Mouse (Mus musculus) splenic B cell, adult 2 months (primary cell): Measurements from ENCODE around the gene Tmem45a.

Experiments used
- DNase-seq: peaks from one replicate; pipeline ENCODE4 v3.0.0-alpha.2; 2011; ENCODE audit warnings: low read depth, low spot score
- H3K27me3 ChIP-seq: 2 replicates; pipeline ENCODE4 v1.6.1; 2012; ENCODE audit warnings: mild to moderate bottlenecking, low read length, moderate library complexity, mixed read lengths; ENCODE audit not compliant: control insufficient read depth, poor library complexity, insufficient read depth, severe bottlenecking
- H3K36me3 ChIP-seq: 2 replicates; pipeline ENCODE4 v1.6.1; 2012; ENCODE audit warnings: mild to moderate bottlenecking, low read length, moderate library complexity, mixed read lengths; ENCODE audit not compliant: control insufficient read depth, poor library complexity, insufficient read depth, severe bottlenecking

Gene Tmem45a

DNA sequence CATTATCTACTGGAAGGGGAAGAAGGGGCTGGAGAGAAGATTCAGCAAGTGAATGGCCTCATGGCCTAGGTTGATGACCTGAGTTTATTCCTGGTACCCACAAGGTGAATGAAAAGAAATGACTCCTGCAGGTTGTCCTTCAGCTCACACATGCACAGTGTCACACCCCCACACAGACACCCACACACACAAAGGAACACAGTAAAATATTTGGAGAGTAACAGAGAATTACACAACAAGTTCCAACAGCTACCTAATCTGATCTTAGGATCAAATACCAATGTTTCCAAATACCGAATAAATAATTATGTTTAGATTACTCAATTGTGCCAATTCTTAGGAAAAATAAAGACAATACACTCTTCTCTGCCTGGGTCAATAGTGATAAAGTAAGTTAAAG lies 52.7 kb downstream of the Tmem45a start:
- no peak for DNase-seq
- Histone ChIP-seq H3K36me3 (no peaks in the 10 kb centered on the region), H3K27me3 (no peaks in the 10 kb centered on the region)

DNA sequence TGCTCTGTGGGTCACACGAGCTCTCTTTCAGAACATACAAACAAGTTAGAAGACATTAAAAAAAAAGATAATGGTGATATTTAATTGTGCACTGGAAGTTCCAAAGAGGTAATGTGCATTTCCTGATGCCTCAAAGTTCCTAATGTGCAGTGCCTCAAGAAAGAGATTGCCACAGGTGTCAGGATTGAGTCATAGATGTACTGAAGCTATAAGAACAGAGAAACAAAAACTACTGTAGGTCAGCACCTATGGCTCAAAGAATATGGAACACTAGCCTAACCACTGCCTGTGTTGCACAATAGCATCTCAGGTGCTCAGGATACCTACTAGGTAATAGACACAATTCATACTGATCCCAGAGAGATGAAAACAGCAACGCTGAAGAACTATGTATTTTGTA lies 54.0 kb downstream of the Tmem45a start:
- no peaks in the 10 kb centered on the region for H3K27me3 ChIP-seq
- DNase-seq, result no peak
- no peaks in the 10 kb centered on the region for H3K36me3 ChIP-seq

DNA sequence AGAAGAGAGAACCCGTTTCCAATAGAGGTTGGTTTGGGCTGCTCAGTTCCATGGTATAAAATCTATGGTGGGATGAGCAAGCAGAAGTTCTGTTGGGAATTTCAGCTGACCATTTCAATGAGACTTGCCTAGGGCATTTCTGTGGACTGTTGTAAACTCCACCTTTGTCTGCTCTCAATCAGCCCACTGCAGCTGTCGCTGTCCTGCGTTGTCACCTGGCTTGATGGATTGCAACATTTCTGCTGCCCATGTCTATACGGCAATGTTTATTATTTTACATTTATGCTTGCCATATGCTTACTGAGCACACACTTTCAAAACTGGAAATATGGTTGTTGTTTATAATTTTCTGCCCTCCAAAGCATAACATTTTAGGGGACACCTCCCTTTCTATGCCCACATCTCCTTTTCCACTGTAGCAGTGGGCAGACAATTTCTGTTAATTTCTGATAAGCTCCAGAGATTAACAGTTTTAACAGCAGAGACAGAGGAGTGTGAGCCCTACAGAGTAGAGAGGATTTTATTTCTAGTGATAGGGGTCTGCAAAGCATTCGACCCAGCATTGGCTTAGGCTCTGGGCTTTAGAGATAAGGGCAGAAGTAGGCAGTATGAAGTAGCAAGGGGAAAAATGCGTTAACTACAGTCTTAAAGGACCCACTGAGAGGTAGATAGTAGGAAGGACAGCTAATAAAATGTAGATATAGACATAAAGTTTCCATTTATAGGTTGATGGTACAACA lies 84.4 kb downstream of the Tmem45a start:
- Histone ChIP-seq H3K27me3 (no peaks in the 10 kb centered on the region), H3K36me3 (no peaks in the 10 kb centered on the region)
- no peak for DNase-seq

DNA sequence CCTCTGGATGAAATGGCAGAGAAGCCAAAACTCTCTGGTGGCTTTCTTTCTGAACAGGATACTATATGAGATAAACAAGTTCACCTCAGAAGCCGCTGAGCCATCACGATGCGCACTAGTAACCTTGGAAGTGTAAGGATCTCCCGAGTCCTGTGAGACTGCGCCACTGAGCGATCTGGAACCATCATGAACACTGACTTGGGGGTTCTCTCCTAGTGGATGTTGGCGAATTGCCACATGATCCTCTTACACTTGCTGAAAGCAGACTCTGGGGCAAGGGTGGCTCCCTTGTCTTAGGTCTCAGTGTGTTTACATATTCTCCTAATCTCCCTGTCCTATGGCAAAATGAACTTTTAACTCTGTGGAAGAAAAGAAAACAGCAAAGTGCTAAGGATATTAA lies 85.0 kb downstream of the Tmem45a start:
- H3K27me3 ChIP-seq, result no peaks in the 10 kb centered on the region
- DNase-seq, result no peak
- no peaks in the 10 kb centered on the region for H3K36me3 ChIP-seq

DNA sequence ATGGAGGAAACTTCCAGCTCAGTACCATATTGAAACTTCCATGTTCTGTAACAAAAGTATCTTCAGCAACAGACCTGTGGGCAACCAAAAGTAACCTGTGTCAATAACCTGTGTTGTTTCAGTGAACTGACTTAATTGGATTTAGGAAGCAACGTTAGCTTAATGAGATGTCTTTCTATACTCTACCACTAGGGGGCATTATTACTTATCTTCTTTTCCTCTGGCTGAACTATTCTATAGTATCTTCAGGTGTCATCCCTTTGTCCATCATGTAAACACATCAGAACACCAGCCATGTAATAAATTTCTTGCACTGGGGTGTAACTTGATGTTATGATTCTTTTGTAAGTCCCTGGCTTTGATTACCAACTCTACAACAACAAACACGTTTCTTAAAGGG lies 85.5 kb downstream of the Tmem45a start:
- peak; percentile 53 for DNase-seq
- H3K27me3 ChIP-seq, result no peaks in the 10 kb centered on the region
- H3K36me3 ChIP-seq, result no peaks in the 10 kb centered on the region

DNA sequence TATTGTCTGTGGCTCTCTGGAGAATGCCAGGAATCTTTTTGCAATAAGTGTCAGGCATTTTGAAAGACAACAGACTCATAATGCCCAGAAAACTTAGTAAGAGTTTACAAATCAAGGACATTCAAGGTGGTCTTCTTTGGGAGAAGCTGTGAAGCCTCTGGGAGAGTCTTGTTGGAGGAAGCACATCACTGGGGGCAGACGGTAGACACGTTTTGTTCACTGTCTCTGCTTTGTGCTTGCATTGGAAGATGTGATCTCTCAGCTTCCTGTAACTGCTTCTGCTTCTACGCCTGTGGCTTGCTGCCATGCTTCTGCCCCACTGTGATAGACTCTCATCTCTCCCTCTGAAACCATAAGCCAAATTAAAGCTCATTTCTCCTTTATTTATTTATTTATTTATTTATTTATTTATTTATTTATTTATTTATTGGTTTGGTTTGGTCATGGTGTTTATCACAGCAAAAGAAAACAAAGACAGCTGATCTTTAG lies 86.4 kb downstream of the Tmem45a start:
- H3K27me3 ChIP-seq, result no peaks in the 10 kb centered on the region
- no peaks in the 10 kb centered on the region for H3K36me3 ChIP-seq
- no peak for DNase-seq

DNA sequence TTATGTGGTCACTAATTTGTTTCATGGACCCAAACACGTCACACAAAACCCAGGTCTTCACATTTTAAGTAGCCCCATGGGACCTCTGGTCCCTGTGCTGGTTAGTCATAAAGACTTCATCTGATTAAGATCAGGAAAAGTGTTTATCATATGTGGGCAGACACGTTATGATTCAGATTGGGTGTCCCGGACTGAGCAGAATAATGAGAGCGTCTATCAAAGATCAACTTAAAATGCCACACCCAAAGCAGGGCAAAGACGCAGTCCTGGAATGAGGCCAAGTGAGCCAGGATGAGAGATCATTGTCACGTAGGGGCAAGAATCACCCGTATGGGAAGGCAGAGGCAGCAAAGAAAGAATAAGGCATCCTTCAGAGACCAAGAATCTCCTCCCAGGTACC lies 87.1 kb downstream of the Tmem45a start:
- Histone ChIP-seq H3K36me3 (no peaks in the 10 kb centered on the region), H3K27me3 (no peaks in the 10 kb centered on the region)
- no peak for DNase-seq

DNA sequence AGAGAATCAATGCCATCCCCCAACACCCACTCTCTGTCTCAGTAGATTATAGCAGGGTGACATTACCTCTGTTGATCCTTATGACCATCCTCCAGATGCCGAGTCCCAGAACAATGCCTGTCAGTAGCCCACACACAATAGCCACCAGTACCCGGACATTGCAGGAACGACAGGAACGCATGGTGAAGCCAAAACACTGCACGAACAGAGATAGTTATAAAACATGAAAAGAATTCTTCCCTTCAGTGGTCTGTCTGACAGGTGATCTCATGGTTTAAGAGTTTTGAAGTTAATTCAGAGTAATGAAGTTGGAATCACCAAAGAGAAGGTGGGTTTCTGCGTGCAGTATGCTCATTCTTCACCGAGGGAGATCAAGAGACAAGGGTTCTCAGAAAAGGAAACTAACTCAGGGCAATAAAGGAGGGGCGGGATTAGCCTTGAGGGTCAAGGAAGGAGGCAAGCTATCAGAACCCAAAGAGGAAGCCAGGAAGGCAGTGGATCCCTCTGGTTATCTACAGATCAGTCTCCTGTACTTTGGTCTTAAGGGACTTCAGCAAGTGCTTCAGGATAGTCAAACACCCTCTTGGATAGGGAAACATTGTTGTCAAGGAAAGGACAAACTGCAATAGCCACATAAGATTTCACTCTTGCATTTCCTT lies 90.4 kb downstream of the Tmem45a start, which contains the start of gene Adgrg7:
TSS of gene Adgrg7 (minus strand) at position 375 of the 659 bp plus-strand sequence.
- DNase-seq, result no peak
- Histone ChIP-seq H3K36me3 (no peaks in the 10 kb centered on the region), H3K27me3 (no peaks in the 10 kb centered on the region)

DNA sequence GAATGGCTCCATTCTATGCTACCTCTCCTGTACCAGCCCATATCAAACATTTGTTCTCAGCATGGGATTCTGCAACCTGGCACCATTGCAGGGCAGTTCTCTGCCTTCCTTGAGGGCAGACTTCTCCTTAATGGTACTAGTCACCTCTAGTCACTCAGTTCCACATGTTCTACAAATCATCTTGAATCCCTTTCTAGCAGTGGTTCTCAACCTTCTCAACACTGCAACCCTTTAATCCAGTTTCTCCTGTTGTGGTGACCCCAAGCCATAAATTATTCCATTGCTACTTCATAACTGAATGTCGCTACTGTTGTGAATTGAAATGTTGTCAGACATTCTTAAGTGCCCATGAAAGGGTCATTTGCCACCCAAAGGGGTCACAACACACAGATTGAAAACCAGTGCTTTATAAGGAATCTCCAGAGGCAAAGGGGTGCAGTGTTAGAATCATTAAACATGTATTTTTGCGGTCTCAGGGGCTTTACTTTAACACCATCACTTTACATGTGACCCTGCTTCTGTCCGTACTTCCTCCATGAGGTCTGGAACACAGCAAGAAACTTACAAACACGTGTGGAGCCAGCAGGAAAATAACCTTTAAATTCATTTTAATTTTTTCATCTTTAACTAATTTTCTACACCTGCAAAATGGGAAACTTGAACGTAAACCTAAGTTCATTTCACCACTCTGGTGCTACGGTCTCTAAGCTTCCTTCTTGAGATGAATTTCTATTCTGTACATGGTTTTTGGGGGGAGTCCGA lies 91.4 kb downstream of the Tmem45a start:
- no peak for DNase-seq
- H3K36me3 ChIP-seq, result no peaks in the 10 kb centered on the region
- no peaks in the 10 kb centered on the region for H3K27me3 ChIP-seq

DNA sequence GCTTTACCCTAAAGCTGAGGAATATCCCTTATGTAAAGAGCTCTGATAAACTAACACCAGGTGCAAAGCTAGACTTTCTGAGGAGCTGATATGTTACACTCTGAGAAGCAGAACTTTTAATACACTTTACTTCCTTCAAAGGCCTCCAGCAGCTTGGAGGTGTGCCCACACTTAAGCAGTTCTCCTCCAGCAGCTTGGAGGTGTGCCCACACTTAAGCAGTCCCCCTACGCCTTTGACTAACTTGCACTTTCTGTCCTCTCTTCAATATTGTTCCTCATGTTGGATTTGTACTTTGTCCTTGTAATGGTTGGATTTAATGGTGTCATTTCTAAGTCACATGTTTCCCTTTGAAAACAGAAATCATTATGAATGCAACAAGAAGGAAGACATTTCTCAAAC lies 92.2 kb downstream of the Tmem45a start:
- Histone ChIP-seq H3K27me3 (no peaks in the 10 kb centered on the region), H3K36me3 (no peaks in the 10 kb centered on the region)
- no peak for DNase-seq

DNA sequence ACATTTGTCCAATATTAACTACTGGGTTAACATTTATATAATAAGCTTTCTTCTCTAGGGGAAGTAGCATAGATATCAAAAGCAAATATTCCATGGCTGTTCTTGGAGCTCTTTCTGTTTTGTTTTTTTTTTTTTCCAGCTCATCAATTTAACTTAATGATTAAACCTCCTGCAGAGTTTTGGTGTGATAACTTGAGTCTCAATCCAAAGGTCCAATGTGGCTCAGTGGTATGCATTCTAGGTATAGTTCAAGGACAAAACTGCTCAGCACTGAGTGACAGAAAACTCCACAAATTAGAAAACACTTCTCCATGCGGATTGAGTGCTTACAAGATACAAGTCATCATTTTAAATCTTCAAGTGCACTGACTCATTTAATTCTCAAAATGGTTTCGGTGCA lies 100.0 kb downstream of the Tmem45a start:
- H3K27me3 ChIP-seq, result no peaks in the 10 kb centered on the region
- no peaks in the 10 kb centered on the region for H3K36me3 ChIP-seq
- no peak for DNase-seq

DNA sequence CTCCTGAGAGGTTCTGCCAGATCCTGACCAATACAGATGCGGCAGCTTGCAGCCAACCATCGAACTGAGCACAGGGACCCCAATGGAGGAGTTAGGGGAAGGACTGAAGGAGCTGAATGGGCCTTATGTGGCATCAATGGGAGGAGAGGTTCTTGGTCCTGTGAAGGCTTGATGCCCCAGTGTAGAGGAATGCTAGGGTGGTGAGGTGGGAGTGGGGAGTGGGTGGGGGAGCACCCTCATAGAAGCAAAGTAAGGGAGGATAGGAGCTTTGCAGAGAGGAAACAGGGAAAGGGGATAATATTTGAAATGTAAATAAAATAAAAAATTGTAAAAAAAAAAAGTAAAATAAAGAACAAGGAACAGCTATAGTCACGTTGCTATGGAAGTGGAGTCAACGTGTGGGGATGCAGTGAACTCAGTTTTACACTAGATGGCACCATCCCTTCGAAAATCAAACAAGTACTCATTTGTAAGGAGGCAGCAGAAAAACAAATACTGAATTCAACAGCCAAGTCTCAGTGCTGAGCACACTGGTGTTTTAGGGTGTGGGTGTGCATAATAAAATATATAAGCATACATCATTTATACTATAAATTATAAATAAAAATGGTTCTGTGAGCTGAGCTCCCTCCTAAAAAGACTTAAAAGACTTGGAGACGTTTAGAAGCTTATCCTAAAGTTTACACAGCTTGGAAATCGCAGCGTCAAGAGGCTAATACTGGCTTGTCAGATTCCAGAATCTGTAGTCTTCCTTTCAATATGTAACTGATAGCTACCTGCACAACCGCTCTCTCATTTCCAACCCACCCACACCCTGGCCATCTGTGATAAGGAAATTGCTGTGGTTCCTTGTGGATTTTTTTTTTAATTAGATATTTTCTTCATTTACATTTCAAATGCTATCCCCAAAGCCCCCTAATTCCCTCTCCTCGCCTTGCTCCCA lies 114.5 kb downstream of the Tmem45a start:
- H3K36me3 ChIP-seq, result no peaks in the 10 kb centered on the region
- no peaks in the 10 kb centered on the region for H3K27me3 ChIP-seq
- DNase-seq, result peak; percentile 64
